Mouse (Mus musculus): Measurements from ENCODE around the gene Nit1.

- no peak for TF ChIP-seq POLR2A (IDR thresholded peaks at IDR 0.05; ENCODE audit: borderline replicate concordance, low read depth, low read length)
- TF ChIP-seq CTCF (IDR thresholded peaks at IDR 0.05; ENCODE audit: low read depth, low read length): no peak
Observed at GRCm38 (mm10) chr1:171322012-171322411, 23.4 kb downstream of the Nit1 start.
